ENCODE assay signal across 12 mouse cellular contexts in the genomic region with DNA sequence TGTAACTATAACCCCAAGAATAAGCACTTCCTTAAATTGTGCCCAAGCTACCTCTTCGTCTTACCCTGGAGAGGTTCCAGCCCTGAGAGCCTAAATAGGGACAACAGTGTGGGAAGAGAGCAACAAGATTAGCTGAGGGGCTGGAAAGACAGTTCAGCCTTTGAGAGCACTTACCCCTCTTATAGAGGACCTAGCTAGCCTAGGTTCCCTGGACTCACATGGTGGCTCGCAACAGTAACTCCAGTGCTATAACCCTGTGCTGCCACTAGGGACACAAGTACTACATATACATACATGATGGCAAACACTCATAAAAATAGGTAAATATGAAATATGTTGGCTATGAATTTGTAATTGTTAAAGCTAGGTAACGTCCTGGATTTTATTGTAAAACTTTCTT. TPM values are rescaled to one million over a fixed set of nuclear protein-coding genes. Genes with fewer than 3 reads are reported as not detected.
A peak's percentile ranks its signal among the peaks of the same experiment; 100 is the strongest.
DNase-seq lines count a peak whose midpoint lies in the region; ATAC-seq and TF ChIP-seq lines count a peak whose summit lies in the region.
"Had no signal": no experiment of that assay in that cellular context is flagged by ENCODE, and none has a peak within 500 bp of the region (broad histone marks: within the 10 kb centered on the region; RNA-seq: fewer than 3 reads in every experiment).

No protein-coding gene starts in this region.

- 73% methylated on average over 3 of the region's 3 CpGs for WGBS in midbrain, embryonic 14.5 days
- WGBS in midbrain, embryonic 13.5 days, result 77% methylated on average over 3 of the region's 3 CpGs
- 62% methylated on average over 3 of the region's 3 CpGs for WGBS in bone marrow, adult 2 months

- no peak overlapping the region for H3K9ac ChIP-seq in midbrain, embryonic 14.5 days (replicated peaks; ENCODE audit: low read length)
- no peak overlapping the region for H3K9ac ChIP-seq in midbrain, embryonic 13.5 days (replicated peaks)
- H3K9ac ChIP-seq: embryonic facial prominence, embryonic 15.5 days; hindbrain, embryonic 12.5 days; limb, embryonic 15.5 days; midbrain, embryonic 15.5 days had no signal

- H3K4me2 ChIP-seq in midbrain, embryonic 14.5 days (ENCODE audit: low read length), result no peak overlapping the region
- H3K4me2 ChIP-seq in midbrain, embryonic 13.5 days (replicated peaks), result no peak overlapping the region
- H3K4me2 ChIP-seq: embryonic facial prominence, embryonic 15.5 days; hindbrain, embryonic 12.5 days; limb, embryonic 15.5 days; midbrain, embryonic 15.5 days had no signal

- no peaks in the 10 kb centered on the region for H3K27me3 ChIP-seq in midbrain, embryonic 14.5 days (ENCODE audit: control insufficient read depth, insufficient read depth, low read length)
- H3K27me3 ChIP-seq in midbrain, embryonic 13.5 days, result no peaks in the 10 kb centered on the region
- no peaks in the 10 kb centered on the region for H3K27me3 ChIP-seq in splenic B cell, adult 2 months (ENCODE audit: control insufficient read depth, insufficient read depth, low read length, poor library complexity, severe bottlenecking)
- H3K27me3 ChIP-seq: embryonic facial prominence, embryonic 15.5 days; hindbrain, embryonic 12.5 days; limb, embryonic 15.5 days; midbrain, embryonic 15.5 days had no signal

- intact Hi-C loops in gastrocnemius, adult 2 months (cut with DNase I), result loop anchor here (10.0 kb wide), 2 partner anchors 439 to 469 kb away; no protein-coding TSS in a partner anchor
- intact Hi-C loops in gastrocnemius, postnatal 14 days (cut with DNase I; ENCODE audit: low total_unique reads), result loop anchor here (5.0 kb wide), 1 partner anchor 232 kb away; no protein-coding TSS in a partner anchor

- TF ChIP-seq CTCF in gastrocnemius, adult 2 months (IDR thresholded peaks at IDR 0.05), result peak; percentile 48
- TF ChIP-seq CTCF in bone marrow, adult 2 months (IDR thresholded peaks at IDR 0.05; ENCODE audit: control insufficient read depth, insufficient read depth, low read length), result peak; percentile 36; the same call in 1 of the 2 replicates

- no peak for ATAC-seq in midbrain, embryonic 14.5 days (ENCODE audit: low FRiP score, low TSS enrichment)
- no peak for ATAC-seq in midbrain, embryonic 13.5 days
- ATAC-seq: midbrain, embryonic 15.5 days had no signal

- no peaks in the 10 kb centered on the region for H3K9me3 ChIP-seq in midbrain, embryonic 14.5 days (ENCODE audit: control insufficient read depth, low read length)
- no peaks in the 10 kb centered on the region for H3K9me3 ChIP-seq in midbrain, embryonic 13.5 days
- H3K9me3 ChIP-seq: embryonic facial prominence, embryonic 15.5 days; hindbrain, embryonic 12.5 days; limb, embryonic 15.5 days; midbrain, embryonic 15.5 days had no signal

- no peak for DNase-seq in gastrocnemius, adult 2 months
- no peak for DNase-seq in gastrocnemius, postnatal 14 days
- peak; percentile 31 for DNase-seq in midbrain, embryonic 14.5 days
- peak; percentile 56 for DNase-seq in splenic B cell, adult 2 months (ENCODE audit: low read depth, low spot score)
- no peak for DNase-seq in layer of hippocampus, adult 9-10 months (ENCODE audit: low spot score)
- no peak for DNase-seq in adrenal gland, postnatal 14 days

- peaks cover 13% of the 10 kb centered on the region for H3K36me3 ChIP-seq in midbrain, embryonic 14.5 days (ENCODE audit: control insufficient read depth, insufficient read depth, low read length)
- H3K36me3 ChIP-seq in midbrain, embryonic 13.5 days, result peaks cover 17% of the 10 kb centered on the region; the same call in 1 of the 2 replicates
- 0 out of 2 replicates have a peak, but pooled peaks cover 2% of the 10 kb centered on the region for H3K36me3 ChIP-seq in splenic B cell, adult 2 months (ENCODE audit: control insufficient read depth, insufficient read depth, low read length, poor library complexity, severe bottlenecking)

- TF ChIP-seq POLR2A in bone marrow, adult 2 months (IDR thresholded peaks at IDR 0.05; ENCODE audit: borderline replicate concordance, control insufficient read depth, low read depth, low read length), result no peak

- H3K27ac ChIP-seq in gastrocnemius, adult 2 months, result no peak overlapping the region
- H3K27ac ChIP-seq in midbrain, embryonic 14.5 days (replicated peaks; ENCODE audit: low read depth, low read length), result no peak overlapping the region
- H3K27ac ChIP-seq in midbrain, embryonic 13.5 days, result no peak overlapping the region
- H3K27ac ChIP-seq in bone marrow, adult 2 months (ENCODE audit: control insufficient read depth, insufficient read depth, low read depth, low read length, poor library complexity), result no peak overlapping the region
- H3K27ac ChIP-seq: embryonic facial prominence, embryonic 15.5 days; hindbrain, embryonic 12.5 days; limb, embryonic 15.5 days; midbrain, embryonic 15.5 days had no signal

- H3K4me3 ChIP-seq in gastrocnemius, adult 2 months, result no peak overlapping the region
- H3K4me3 ChIP-seq in midbrain, embryonic 14.5 days (replicated peaks; ENCODE audit: low read depth, low read length), result no peak overlapping the region
- H3K4me3 ChIP-seq in midbrain, embryonic 13.5 days (replicated peaks), result no peak overlapping the region
- H3K4me3 ChIP-seq in bone marrow, adult 2 months (replicated peaks; ENCODE audit: control insufficient read depth, low read depth, low read length), result no peak overlapping the region
- H3K4me3 ChIP-seq: embryonic facial prominence, embryonic 15.5 days; hindbrain, embryonic 12.5 days; limb, embryonic 15.5 days; midbrain, embryonic 15.5 days had no signal

- H3K4me1 ChIP-seq in midbrain, embryonic 14.5 days (ENCODE audit: control insufficient read depth, insufficient read depth, low read length), result peaks cover 7% of the 10 kb centered on the region; the same call in 1 of the 2 replicates
- peaks cover 7% of the 10 kb centered on the region for H3K4me1 ChIP-seq in midbrain, embryonic 13.5 days (replicated peaks)
- no peaks in the 10 kb centered on the region for H3K4me1 ChIP-seq in bone marrow, adult 2 months (ENCODE audit: control insufficient read depth, insufficient read depth, low read length)

RNA-seq across cellular contexts. Expression of a gene that starts 3.7 kb away (rescaled TPM):
- total RNA-seq in gastrocnemius, adult 2 months (2021), result 10 to 100 TPM; 42.9 to 63.3 TPM
- total RNA-seq in gastrocnemius, postnatal 14 days (2021), result 10 to 100 TPM; 67.9 to 72.9 TPM
- polyA plus RNA-seq in midbrain, embryonic 14.5 days (2014; fragmentation: Nextera tagmentation; extraction: Ambion mirVana), result 540 and 556 TPM in 2 replicates
- 700 and 723 TPM in 2 replicates for polyA plus RNA-seq in midbrain, embryonic 13.5 days (2015; fragmentation: Nextera tagmentation; extraction: Ambion mirVana)
- polyA plus RNA-seq in bone marrow, adult 2 months (2011; ENCODE audit: insufficient read depth, insufficient read length, low replicate concordance, missing spikeins), result 306 and 384 TPM in 2 replicates
- total RNA-seq in adrenal gland, postnatal 14 days (2021), result 119 and 128 TPM in 2 replicates

RNA-seq across cellular contexts. Expression of a gene that starts 46.9 kb away (rescaled TPM):
- total RNA-seq in gastrocnemius, adult 2 months (2021), result 10 to 100 TPM in 1 of 2 experiments, 1 to 10 TPM in 1; 7.3 to 11.7 TPM
- 10 to 100 TPM; 11.0 to 11.5 TPM for total RNA-seq in gastrocnemius, postnatal 14 days (2021)
- polyA plus RNA-seq in midbrain, embryonic 14.5 days (2014; fragmentation: Nextera tagmentation; extraction: Ambion mirVana), result 0.61 TPM in 1 of 2 replicates, not detected in the other
- not detected in 2 replicates for polyA plus RNA-seq in midbrain, embryonic 13.5 days (2015; fragmentation: Nextera tagmentation; extraction: Ambion mirVana)
- not detected in 2 replicates for polyA plus RNA-seq in bone marrow, adult 2 months (2011; ENCODE audit: insufficient read depth, insufficient read length, low replicate concordance, missing spikeins)
- total RNA-seq in adrenal gland, postnatal 14 days (2021), result 8.0 and 10.9 TPM in 2 replicates
- polyA plus RNA-seq: embryonic facial prominence, embryonic 15.5 days; hindbrain, embryonic 12.5 days; limb, embryonic 15.5 days; midbrain, embryonic 15.5 days had no signal

RNA-seq across cellular contexts. Expression of a gene that starts 47.3 kb away (rescaled TPM):
- total RNA-seq in gastrocnemius, adult 2 months (2021), result 10 to 100 TPM; 29.8 to 32.2 TPM
- 10 to 100 TPM; 33.1 to 36.9 TPM for total RNA-seq in gastrocnemius, postnatal 14 days (2021)
- 5.2 and 6.3 TPM in 2 replicates for polyA plus RNA-seq in midbrain, embryonic 14.5 days (2014; fragmentation: Nextera tagmentation; extraction: Ambion mirVana)
- 3.5 TPM in 2 replicates for polyA plus RNA-seq in midbrain, embryonic 13.5 days (2015; fragmentation: Nextera tagmentation; extraction: Ambion mirVana)
- polyA plus RNA-seq in bone marrow, adult 2 months (2011; ENCODE audit: insufficient read depth, insufficient read length, low replicate concordance, missing spikeins), result 9.1 and 13.1 TPM in 2 replicates
- total RNA-seq in adrenal gland, postnatal 14 days (2021), result 36.0 and 37.9 TPM in 2 replicates

Comparison
In these comparisons a context has a peak if more than half of its experiments do, and no peak if none do; other contexts are left out.
1. DNase-seq: peak in midbrain, embryonic 14.5 days (single experiment) and splenic B cell, adult 2 months (single experiment); none in gastrocnemius, adult 2 months (single experiment), gastrocnemius, postnatal 14 days (single experiment), layer of hippocampus, adult 9-10 months (single experiment) and adrenal gland, postnatal 14 days (single experiment).